ENCODE assay signal across 11 mouse cellular contexts in the genomic region with DNA sequence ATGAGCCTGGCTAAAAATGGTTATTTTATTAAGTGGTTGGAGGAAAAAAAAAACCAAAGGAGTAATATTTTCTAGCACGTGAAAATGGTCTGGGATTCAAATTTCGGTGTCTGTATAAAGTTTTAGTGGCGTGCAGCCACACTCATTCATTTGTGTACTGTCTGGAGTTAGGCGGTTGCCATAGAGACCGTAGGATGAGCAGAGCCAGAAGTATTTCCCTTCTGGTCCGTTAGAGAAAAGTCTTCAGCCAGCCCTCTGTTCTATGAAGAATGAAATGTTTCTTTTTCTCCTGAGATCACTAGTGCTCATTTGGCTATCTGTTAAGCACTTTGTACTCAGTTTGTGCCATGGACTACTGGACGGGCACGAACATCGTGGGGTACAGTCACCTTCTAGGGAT. TPM values are rescaled to one million over a fixed set of nuclear protein-coding genes. Genes with fewer than 3 reads are reported as not detected.
DNase-seq lines count a peak whose midpoint lies in the region; ATAC-seq and TF ChIP-seq lines count a peak whose summit lies in the region.
"Had no signal": no experiment of that assay in that cellular context is flagged by ENCODE, and none has a peak within 500 bp of the region (broad histone marks: within the 10 kb centered on the region; RNA-seq: fewer than 3 reads in every experiment).

No protein-coding gene starts in this region.

- DNase-seq in hindbrain, embryonic 14.5 days (ENCODE audit: low spot score) = no peak
- DNase-seq in right cerebral cortex, adult 18-20 months = peak; percentile 13
- no peak for DNase-seq in right cerebral cortex, postnatal 14 days
- DNase-seq in telencephalon, adult 2 months (ENCODE audit: low read depth, low spot score) = peak; percentile 46
- DNase-seq in spleen, postnatal 4 days (ENCODE audit: low spot score in 2 of 2) = no peak
- no peak for DNase-seq in testis, postnatal 14 days (ENCODE audit: low spot score)
- DNase-seq: cerebellum, adult 9-11 months had no signal

- no peaks in the 10 kb centered on the region; the same call in 1 of the 2 replicates for H3K27me3 ChIP-seq in hindbrain, embryonic 16.5 days (replicated peaks; ENCODE audit: control insufficient read depth, insufficient read depth, low read length)
- no peaks in the 10 kb centered on the region for H3K27me3 ChIP-seq in hindbrain, embryonic 14.5 days (ENCODE audit: control insufficient read depth, insufficient read depth, low read length)
- H3K27me3 ChIP-seq in intestine, postnatal 0 days (replicated peaks; ENCODE audit: control insufficient read depth, insufficient read depth, low read length) = no peaks in the 10 kb centered on the region
- H3K27me3 ChIP-seq: kidney, embryonic 15.5 days had no signal

- H3K4me2 ChIP-seq in hindbrain, embryonic 16.5 days (ENCODE audit: low read length) = no peak overlapping the region
- H3K4me2 ChIP-seq in hindbrain, embryonic 14.5 days (replicated peaks) = no peak overlapping the region
- 0 out of 2 replicates have a peak overlapping the region, but pooled peaks have one; percentile 7 for H3K4me2 ChIP-seq in intestine, postnatal 0 days (replicated peaks; ENCODE audit: low read depth)
- H3K4me2 ChIP-seq: kidney, embryonic 15.5 days had no signal

- no peaks in the 10 kb centered on the region for H3K36me3 ChIP-seq in hindbrain, embryonic 16.5 days (ENCODE audit: control insufficient read depth, insufficient read depth, low read length)
- H3K36me3 ChIP-seq in hindbrain, embryonic 14.5 days (replicated peaks; ENCODE audit: control insufficient read depth, insufficient read depth) = no peaks in the 10 kb centered on the region
- H3K36me3 ChIP-seq in intestine, postnatal 0 days (ENCODE audit: control insufficient read depth, insufficient read depth) = no peaks in the 10 kb centered on the region
- H3K36me3 ChIP-seq: kidney, embryonic 15.5 days had no signal

- ATAC-seq in hindbrain, embryonic 16.5 days = 0 out of 2 replicates have a peak, but pooled peaks have one; percentile 52
- ATAC-seq in hindbrain, embryonic 14.5 days (ENCODE audit: low FRiP score) = no peak
- ATAC-seq in intestine, postnatal 0 days = no peak

- H3K4me1 ChIP-seq in hindbrain, embryonic 16.5 days (ENCODE audit: control insufficient read depth, insufficient read depth, low read depth, low read length) = no peaks in the 10 kb centered on the region
- H3K4me1 ChIP-seq in hindbrain, embryonic 14.5 days (replicated peaks; ENCODE audit: control insufficient read depth, insufficient read depth, low read length) = no peaks in the 10 kb centered on the region
- no peaks in the 10 kb centered on the region for H3K4me1 ChIP-seq in intestine, postnatal 0 days (replicated peaks; ENCODE audit: control insufficient read depth, insufficient read depth, low read length)

- no peaks in the 10 kb centered on the region for H3K9me3 ChIP-seq in hindbrain, embryonic 16.5 days (ENCODE audit: control insufficient read depth, low read length)
- no peaks in the 10 kb centered on the region for H3K9me3 ChIP-seq in hindbrain, embryonic 14.5 days (ENCODE audit: control insufficient read depth, low read length)
- no peaks in the 10 kb centered on the region for H3K9me3 ChIP-seq in intestine, postnatal 0 days (ENCODE audit: control insufficient read depth)
- H3K9me3 ChIP-seq: kidney, embryonic 15.5 days had no signal

- WGBS in hindbrain, embryonic 16.5 days = 51% methylated on average over 9 of the region's 9 CpGs
- 59% methylated on average over 9 of the region's 9 CpGs for WGBS in hindbrain, embryonic 14.5 days
- WGBS in intestine, postnatal 0 days = 50% methylated on average over 9 of the region's 9 CpGs

- TF ChIP-seq CTCF in intestine, postnatal 0 days (IDR thresholded peaks at IDR 0.05; ENCODE audit: low read depth) = no peak

- H3K9ac ChIP-seq in hindbrain, embryonic 16.5 days (ENCODE audit: low read depth, low read length) = no peak overlapping the region
- no peak overlapping the region for H3K9ac ChIP-seq in hindbrain, embryonic 14.5 days
- no peak overlapping the region for H3K9ac ChIP-seq in intestine, postnatal 0 days (ENCODE audit: low read depth, low read length)
- H3K9ac ChIP-seq: kidney, embryonic 15.5 days had no signal

- H3K27ac ChIP-seq in hindbrain, embryonic 16.5 days (ENCODE audit: low read depth, low read length) = no peak overlapping the region
- no peak overlapping the region for H3K27ac ChIP-seq in hindbrain, embryonic 14.5 days
- H3K27ac ChIP-seq in intestine, postnatal 0 days (ENCODE audit: low read depth, low read length) = no peak overlapping the region
- H3K27ac ChIP-seq: kidney, embryonic 15.5 days; macrophage had no signal

- no peak overlapping the region for H3K4me3 ChIP-seq in hindbrain, embryonic 16.5 days (ENCODE audit: low read length)
- H3K4me3 ChIP-seq in hindbrain, embryonic 14.5 days (replicated peaks; ENCODE audit: low read length) = no peak overlapping the region
- H3K4me3 ChIP-seq in intestine, postnatal 0 days (ENCODE audit: low read depth, low read length) = no peak overlapping the region
- H3K4me3 ChIP-seq: kidney, embryonic 15.5 days had no signal

RNA-seq across cellular contexts. Expression of gene Jph2, which starts 48.4 kb away (rescaled TPM):
- polyA plus RNA-seq in hindbrain, embryonic 16.5 days (2015; fragmentation: Nextera tagmentation; extraction: Ambion mirVana) = 1.0 TPM in 2 replicates
- 0.27 and 0.37 TPM in 2 replicates for polyA plus RNA-seq in hindbrain, embryonic 14.5 days (2014; fragmentation: Nextera tagmentation; extraction: Ambion mirVana)
- 9.8 and 10.0 TPM in 2 replicates for polyA plus RNA-seq in intestine, postnatal 0 days (2015; fragmentation: Nextera tagmentation; extraction: Ambion mirVana)
- polyA plus RNA-seq: macrophage had no signal

Comparison
In these comparisons a context has a peak if more than half of its experiments do, and no peak if none do; other contexts are left out.
1. DNase-seq: peak in right cerebral cortex, adult 18-20 months (single experiment) and telencephalon, adult 2 months (single experiment); none in hindbrain, embryonic 14.5 days (single experiment), right cerebral cortex, postnatal 14 days (single experiment), spleen, postnatal 4 days (0 of 2) and testis, postnatal 14 days (single experiment).